Mouse (Mus musculus) midbrain, embryonic 15.5 days (tissue): ENCODE data around the gene Acsf3. TPM values are rescaled to one million over a fixed set of nuclear protein-coding genes. Genes with fewer than 3 reads are reported as not detected.

Experiments
- ATAC-seq: fragments of 200-750 bp; cut with Nextera tagmentation; replicated peaks from 2 replicates; pipeline ENCODE4 v1.8.0; 2017; ENCODE audit warnings: moderate TSS enrichment
- H3K27ac ChIP-seq: fragments of 300-500 bp; sonication (generic); 2 replicates; pipeline ENCODE4 v1.5.1; 2015; ENCODE audit warnings: mild to moderate bottlenecking, inconsistent platforms
- H3K27me3 ChIP-seq: fragments of 300-500 bp; sonication (generic); replicated peaks from 2 replicates; pipeline ENCODE4 v1.6.1; 2015; ENCODE audit warnings: inconsistent platforms
- H3K36me3 ChIP-seq: fragments of 300-500 bp; sonication (generic); replicated peaks from 2 replicates; pipeline ENCODE4 v1.6.1; 2015; ENCODE audit warnings: inconsistent platforms
- H3K4me1 ChIP-seq: fragments of 300-500 bp; sonication (generic); 2 replicates; pipeline ENCODE4 v1.6.1; 2015; ENCODE audit warnings: inconsistent platforms
- H3K4me2 ChIP-seq: fragments of 300-500 bp; sonication (generic); 2 replicates; pipeline ENCODE4 v1.6.1; 2015; ENCODE audit warnings: inconsistent platforms, mild to moderate bottlenecking, moderate library complexity
- H3K4me3 ChIP-seq: fragments of 300-500 bp; sonication (generic); 2 replicates; pipeline ENCODE4 v1.5.1; 2015; ENCODE audit warnings: mild to moderate bottlenecking, inconsistent platforms
- H3K9ac ChIP-seq: fragments of 300-500 bp; sonication (generic); 2 replicates; pipeline ENCODE4 v1.6.1; 2015; ENCODE audit warnings: mild to moderate bottlenecking, inconsistent platforms
- H3K9me3 ChIP-seq: fragments of 300-500 bp; sonication (generic); 2 replicates; pipeline ENCODE4 v1.6.1; 2016; ENCODE audit warnings: inconsistent platforms
- WGBS: fragments of 180-500 bp; shearing (Covaris S2); methylation state at CpG from one replicate; pipeline ENCODE4 v1.1.7; 2015; ENCODE audit warnings: mixed read lengths; 5-methylcytosine and 5-hydroxymethylcytosine counted together
- polyA plus RNA-seq: library from polyadenylated mRNA; unstranded; fragments of >200 nt; fragmentation: Nextera tagmentation; extraction: Ambion mirVana; gene quantifications from 2 replicates; pipeline ENCODE4 v1.2.1, GENCODE M21; 2015

The Acsf3 gene
- polyA plus RNA-seq, 1 experiment from 2014 or later, result 16.4 TPM

GRCm38 (mm10) chr8:122764790-122765474 is 10.4 kb upstream of the Acsf3 start:
- no peak for ATAC-seq
- H3K36me3 ChIP-seq, result no peaks in the 10 kb centered on the region
- H3K27me3 ChIP-seq, result 0 out of 2 replicates have a peak, but pooled peaks cover 7% of the 10 kb centered on the region
- H3K27ac ChIP-seq, result no peak overlapping the region
- WGBS, result 88% methylated on average over 7 of the region's 7 CpGs
- no peak overlapping the region for H3K4me3 ChIP-seq
- no peaks in the 10 kb centered on the region for H3K9me3 ChIP-seq
- H3K9ac ChIP-seq, result no peak overlapping the region
- peaks cover 7% of the 10 kb centered on the region; the same call in 1 of the 2 replicates for H3K4me1 ChIP-seq
- H3K4me2 ChIP-seq, result no peak overlapping the region

DNA sequence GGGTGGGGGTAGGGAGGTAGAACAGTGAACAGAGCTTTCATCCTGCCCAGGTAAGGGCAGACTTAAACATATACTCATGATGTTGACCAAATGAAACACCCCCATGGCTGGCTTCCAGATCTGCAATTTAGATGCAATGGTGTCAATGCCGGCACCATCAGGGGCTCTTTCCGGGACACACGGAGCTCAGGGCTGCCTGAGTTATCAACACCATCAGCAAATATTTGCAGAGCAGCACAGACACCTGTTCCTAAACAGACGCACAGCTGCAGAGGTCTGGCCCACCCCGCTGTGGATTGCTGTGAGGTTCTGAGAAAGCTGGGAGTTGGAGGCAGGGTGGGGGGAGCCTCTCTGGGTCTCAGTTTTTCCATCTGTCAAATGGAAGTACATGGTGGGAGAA is 9.1 kb upstream of the Acsf3 start:
- H3K27me3 ChIP-seq, result 0 out of 2 replicates have a peak, but pooled peaks cover 7% of the 10 kb centered on the region
- H3K4me2 ChIP-seq, result no peak overlapping the region
- ATAC-seq, result no peak
- H3K4me1 ChIP-seq, result peaks cover 7% of the 10 kb centered on the region; the same call in 1 of the 2 replicates
- no peak overlapping the region for H3K27ac ChIP-seq
- no peaks in the 10 kb centered on the region for H3K9me3 ChIP-seq
- no peaks in the 10 kb centered on the region for H3K36me3 ChIP-seq
- H3K9ac ChIP-seq, result no peak overlapping the region
- 67% methylated on average over 5 of the region's 5 CpGs for WGBS
- no peak overlapping the region for H3K4me3 ChIP-seq

- Histone ChIP-seq H3K4me3 (no peak overlapping the region), H3K9ac (no peak overlapping the region), H3K27ac (no peak overlapping the region), H3K36me3 (no peaks in the 10 kb centered on the region), H3K27me3 (0 out of 2 replicates have a peak, but pooled peaks cover 7% of the 10 kb centered on the region), H3K4me1 (peaks cover 7% of the 10 kb centered on the region; the same call in 1 of the 2 replicates), H3K4me2 (no peak overlapping the region), H3K9me3 (no peaks in the 10 kb centered on the region)
- ATAC-seq, result no peak
- 39% methylated on average over 8 of the region's 8 CpGs for WGBS
These were observed 8.6 kb upstream of the Acsf3 start for GRCm38 (mm10) chr8:122766647-122767200.

GRCm38 (mm10) chr8:122767229-122767628 is 8.1 kb upstream of the Acsf3 start:
- no peak overlapping the region for H3K4me3 ChIP-seq
- no peaks in the 10 kb centered on the region for H3K9me3 ChIP-seq
- no peak overlapping the region for H3K9ac ChIP-seq
- ATAC-seq, result no peak
- H3K36me3 ChIP-seq, result no peaks in the 10 kb centered on the region
- peaks cover 7% of the 10 kb centered on the region; the same call in 1 of the 2 replicates for H3K4me1 ChIP-seq
- 26% methylated on average over 9 of the region's 9 CpGs for WGBS
- no peak overlapping the region for H3K27ac ChIP-seq
- no peak overlapping the region for H3K4me2 ChIP-seq
- H3K27me3 ChIP-seq, result 0 out of 2 replicates have a peak, but pooled peaks cover 7% of the 10 kb centered on the region

DNA sequence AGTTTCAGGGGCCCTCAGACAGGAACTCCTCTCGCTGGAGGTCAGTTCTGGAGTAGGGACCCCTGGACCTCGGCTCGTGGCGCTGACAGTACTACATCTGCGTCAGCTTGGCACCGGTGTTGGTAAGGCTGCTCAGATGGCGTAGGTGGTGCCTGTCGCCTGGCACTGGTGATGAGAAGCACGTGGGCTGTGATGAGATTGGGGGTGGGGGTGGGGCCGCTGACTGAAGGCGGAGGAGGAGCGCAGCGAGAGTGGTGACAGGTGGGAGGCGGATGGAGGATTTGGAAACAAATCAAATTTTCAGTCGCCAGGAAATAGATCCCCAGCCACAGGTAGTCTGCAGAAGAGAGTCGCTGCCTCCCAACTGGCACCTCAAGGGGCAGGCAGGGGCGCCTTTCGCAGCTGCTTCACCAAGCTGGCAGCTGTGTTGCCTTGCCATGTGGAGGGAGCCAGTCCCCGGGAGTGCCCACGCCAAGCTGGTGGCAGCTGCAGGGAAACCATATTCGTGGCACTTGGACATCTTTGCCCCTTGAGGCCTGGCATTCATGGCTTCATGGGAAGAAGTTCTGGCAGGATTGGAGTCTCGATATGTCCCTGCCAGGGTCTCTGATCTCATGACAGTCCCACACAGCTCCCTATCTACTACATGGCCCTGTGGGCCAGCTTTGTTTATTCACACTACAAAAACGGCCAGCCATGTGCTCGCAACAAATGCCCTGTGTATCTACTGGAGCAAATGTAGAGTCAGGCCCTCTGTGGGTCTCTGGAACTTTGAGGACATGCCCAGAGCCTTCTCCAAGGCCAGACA is 5.8 kb upstream of the Acsf3 start:
- Histone ChIP-seq H3K4me2 (no peak overlapping the region), H3K4me1 (peaks cover 7% of the 10 kb centered on the region; the same call in 1 of the 2 replicates), H3K36me3 (no peaks in the 10 kb centered on the region), H3K9ac (no peak overlapping the region), H3K27ac (no peak overlapping the region), H3K9me3 (no peaks in the 10 kb centered on the region), H3K27me3 (0 out of 2 replicates have a peak, but pooled peaks cover 7% of the 10 kb centered on the region), H3K4me3 (no peak overlapping the region)
- 54% methylated on average over 24 of the region's 24 CpGs for WGBS
- ATAC-seq, result no peak; the same call in 1 of the 2 replicates

GRCm38 (mm10) chr8:122772431-122773060 is 2.7 kb upstream of the Acsf3 start:
- no peak overlapping the region for H3K4me3 ChIP-seq
- no peak overlapping the region for H3K27ac ChIP-seq
- 0 out of 2 replicates have a peak, but pooled peaks cover 4% of the 10 kb centered on the region for H3K27me3 ChIP-seq
- no peak overlapping the region for H3K4me2 ChIP-seq
- WGBS, result 47% methylated on average over 10 of the region's 10 CpGs
- H3K4me1 ChIP-seq, result peaks cover 16% of the 10 kb centered on the region
- ATAC-seq, result no peak
- no peaks in the 10 kb centered on the region for H3K9me3 ChIP-seq
- H3K36me3 ChIP-seq, result no peaks in the 10 kb centered on the region
- H3K9ac ChIP-seq, result no peak overlapping the region

DNA sequence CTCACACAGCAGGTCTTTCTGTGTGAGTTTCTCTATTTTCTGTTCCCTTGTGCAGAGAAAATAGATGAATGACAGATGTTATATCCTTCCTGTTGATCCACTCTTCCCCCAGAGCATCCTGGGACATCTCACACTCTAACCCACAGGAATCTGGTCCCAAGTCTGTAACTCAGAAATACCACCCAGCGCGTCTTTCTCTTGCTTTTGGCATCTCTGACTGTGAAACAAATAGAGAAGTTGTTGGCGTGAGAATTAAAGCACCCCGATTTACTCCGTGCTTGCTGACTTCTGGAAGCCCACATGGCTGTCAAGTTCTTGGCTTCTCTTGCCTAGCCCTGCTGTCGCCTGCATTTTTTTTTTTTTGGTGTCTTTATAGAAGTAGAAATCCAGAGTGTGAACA is 2.4 kb downstream of the Acsf3 start:
- no peak overlapping the region for H3K4me2 ChIP-seq

DNA sequence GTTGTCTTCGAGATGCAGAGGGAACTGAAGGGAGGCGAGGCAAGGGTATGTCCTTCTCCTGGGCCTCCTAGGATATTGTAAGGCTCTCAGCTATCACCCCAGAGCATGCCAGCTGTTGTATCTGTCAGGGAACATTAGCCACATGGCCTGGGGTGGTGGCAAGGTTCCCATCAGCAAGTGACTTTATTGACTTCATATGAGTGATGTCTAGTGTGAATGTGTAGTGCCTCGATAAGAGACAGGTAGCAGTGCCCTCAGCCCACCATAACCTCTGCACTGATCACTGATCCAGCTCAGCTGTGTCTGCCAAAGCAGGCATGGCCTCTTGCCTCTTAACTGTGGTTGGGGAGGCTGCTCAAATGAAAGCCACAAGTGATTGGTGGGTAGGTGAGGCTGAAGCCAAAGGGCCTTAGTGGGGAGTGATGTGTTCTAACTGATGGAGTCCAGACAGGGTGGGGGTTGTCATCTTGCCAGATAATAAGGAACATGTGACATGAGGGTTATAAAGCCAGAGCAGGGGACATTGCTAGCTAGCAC is 3.5 kb downstream of the Acsf3 start:
- Histone ChIP-seq H3K9ac (no peak overlapping the region), H3K4me2 (no peak overlapping the region), H3K9me3 (no peaks in the 10 kb centered on the region), H3K36me3 (peaks cover 13% of the 10 kb centered on the region; the same call in 1 of the 2 replicates), H3K27ac (no peak overlapping the region), H3K4me3 (no peak overlapping the region), H3K4me1 (peaks cover 16% of the 10 kb centered on the region), H3K27me3 (no peaks in the 10 kb centered on the region)
- WGBS, result 92% methylated on average over 3 of the region's 3 CpGs
- ATAC-seq, result no peak

More for the DNA sequence above, 2.4 kb downstream of the Acsf3 start:
- 94% methylated on average over 6 of the region's 6 CpGs for WGBS
- no peaks in the 10 kb centered on the region for H3K27me3 ChIP-seq
- no peaks in the 10 kb centered on the region for H3K9me3 ChIP-seq
- no peak overlapping the region for H3K9ac ChIP-seq
- no peak for ATAC-seq
- H3K36me3 ChIP-seq, result 0 out of 2 replicates have a peak, but pooled peaks cover 9% of the 10 kb centered on the region
- H3K27ac ChIP-seq, result no peak overlapping the region
- peaks cover 16% of the 10 kb centered on the region for H3K4me1 ChIP-seq
- no peak overlapping the region for H3K4me3 ChIP-seq

GRCm38 (mm10) chr8:122779255-122779654 is 4.0 kb downstream of the Acsf3 start:
- peaks cover 15% of the 10 kb centered on the region; the same call in 1 of the 2 replicates for H3K36me3 ChIP-seq
- no peaks in the 10 kb centered on the region for H3K9me3 ChIP-seq
- WGBS, result 87% methylated on average over 9 of the region's 9 CpGs
- peaks cover 16% of the 10 kb centered on the region for H3K4me1 ChIP-seq
- no peak for ATAC-seq
- H3K9ac ChIP-seq, result no peak overlapping the region
- no peak overlapping the region for H3K27ac ChIP-seq
- H3K4me3 ChIP-seq, result no peak overlapping the region
- no peaks in the 10 kb centered on the region for H3K27me3 ChIP-seq
- H3K4me2 ChIP-seq, result no peak overlapping the region

- WGBS, result 41% methylated on average over 1 of the region's 1 CpGs
- Histone ChIP-seq H3K4me2 (no peak overlapping the region), H3K27me3 (no peaks in the 10 kb centered on the region), H3K36me3 (peaks cover 19% of the 10 kb centered on the region; the same call in 1 of the 2 replicates), H3K9ac (no peak overlapping the region), H3K9me3 (no peaks in the 10 kb centered on the region), H3K4me1 (no peaks in the 10 kb centered on the region), H3K4me3 (no peak overlapping the region), H3K27ac (no peak overlapping the region)
- ATAC-seq, result no peak
These were observed 9.5 kb downstream of the Acsf3 start for GRCm38 (mm10) chr8:122784756-122785155.

DNA sequence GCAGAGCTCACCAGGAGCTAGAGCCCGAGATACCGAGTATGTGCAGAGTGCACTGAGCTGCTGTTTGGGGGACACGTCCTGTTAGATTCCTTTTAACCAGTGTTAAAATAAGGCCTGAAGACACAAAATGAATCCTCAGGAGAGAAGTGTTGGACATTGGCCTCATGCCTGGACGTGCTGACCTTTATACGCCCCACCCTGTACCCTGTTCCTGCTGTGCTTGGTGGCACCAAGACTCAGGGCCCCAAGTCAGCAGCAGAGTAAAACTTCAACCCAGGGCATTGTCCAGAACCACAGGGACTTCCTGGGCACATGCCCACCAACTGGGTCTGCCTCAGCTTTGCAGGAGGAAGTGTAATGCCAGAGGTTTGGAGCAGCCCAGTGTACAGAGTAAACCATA is 14.5 kb downstream of the Acsf3 start:
- Histone ChIP-seq H3K4me3 (no peak overlapping the region), H3K36me3 (peaks cover 10% of the 10 kb centered on the region; the same call in 1 of the 2 replicates), H3K9ac (no peak overlapping the region), H3K4me2 (no peak overlapping the region), H3K27me3 (no peaks in the 10 kb centered on the region), H3K4me1 (peaks cover 11% of the 10 kb centered on the region), H3K9me3 (no peaks in the 10 kb centered on the region), H3K27ac (no peak overlapping the region)
- no peak for ATAC-seq
- 92% methylated on average over 5 of the region's 5 CpGs for WGBS
